Mouse (Mus musculus): ENCODE results near the gene 9330182L06Rik. TPM values are rescaled to one million over a fixed set of nuclear protein-coding genes. Genes with fewer than 3 reads are reported as not detected.

The 9330182L06Rik gene
- polyA plus RNA-seq, 1 experiment = 4.5 TPM

GRCm38 (mm10) chr5:9419964-9420363 lies 154.0 kb downstream of the 9330182L06Rik start:
- TF ChIP-seq POLR2A (IDR thresholded peaks at IDR 0.05; ENCODE audit: insufficient read depth, low read length) (no peak), EP300 (IDR thresholded peaks at IDR 0.05; ENCODE audit: insufficient read depth, low read depth, low read length) (no peak), CTCF (IDR thresholded peaks at IDR 0.05; ENCODE audit: low read depth, low read length) (peak; percentile 22)

GRCm38 (mm10) chr5:9424464-9424863 lies 158.5 kb downstream of the 9330182L06Rik start:
- Histone ChIP-seq H3K4me3 (ENCODE audit: low read depth, low read length) (no peak overlapping the region), H3K9me3 (replicated peaks; ENCODE audit: control insufficient read depth, insufficient read depth, low read length, poor library complexity, severe bottlenecking) (no peaks in the 10 kb centered on the region), H3K4me1 (ENCODE audit: control insufficient read depth, insufficient read depth, low read length) (no peaks in the 10 kb centered on the region), H3K27ac (ENCODE audit: insufficient read depth, low read length) (no peak overlapping the region), H3K36me3 (ENCODE audit: control insufficient read depth, insufficient read depth, low read length, poor library complexity, severe bottlenecking) (no peaks in the 10 kb centered on the region), H3K9ac (ENCODE audit: low read depth, poor library complexity, severe bottlenecking) (no peak overlapping the region), H3K27me3 (ENCODE audit: control insufficient read depth, insufficient read depth, low read length, poor library complexity, severe bottlenecking) (no peaks in the 10 kb centered on the region)
- TF ChIP-seq POLR2A (IDR thresholded peaks at IDR 0.05; ENCODE audit: insufficient read depth, low read length) (no peak), EP300 (IDR thresholded peaks at IDR 0.05; ENCODE audit: insufficient read depth, low read depth, low read length) (no peak), CTCF (IDR thresholded peaks at IDR 0.05; ENCODE audit: low read depth, low read length) (no peak)

More at GRCm38 (mm10) chr5:9419964-9420363, 154.0 kb downstream of the 9330182L06Rik start:
- H3K9me3 ChIP-seq (replicated peaks; ENCODE audit: control insufficient read depth, insufficient read depth, low read length, poor library complexity, severe bottlenecking) = no peaks in the 10 kb centered on the region
- H3K27me3 ChIP-seq (ENCODE audit: control insufficient read depth, insufficient read depth, low read length, poor library complexity, severe bottlenecking) = no peaks in the 10 kb centered on the region
- no peaks in the 10 kb centered on the region for H3K36me3 ChIP-seq (ENCODE audit: control insufficient read depth, insufficient read depth, low read length, poor library complexity, severe bottlenecking)
- no peak overlapping the region for H3K27ac ChIP-seq (ENCODE audit: insufficient read depth, low read length)
- no peaks in the 10 kb centered on the region for H3K4me1 ChIP-seq (ENCODE audit: control insufficient read depth, insufficient read depth, low read length)
- no peak overlapping the region for H3K4me3 ChIP-seq (ENCODE audit: low read depth, low read length)
- no peak overlapping the region for H3K9ac ChIP-seq (ENCODE audit: low read depth, poor library complexity, severe bottlenecking)

GRCm38 (mm10) chr5:9427165-9427564 lies 161.2 kb downstream of the 9330182L06Rik start:
- Histone ChIP-seq H3K9ac (ENCODE audit: low read depth, poor library complexity, severe bottlenecking) (no peak overlapping the region), H3K27me3 (ENCODE audit: control insufficient read depth, insufficient read depth, low read length, poor library complexity, severe bottlenecking) (no peaks in the 10 kb centered on the region), H3K9me3 (replicated peaks; ENCODE audit: control insufficient read depth, insufficient read depth, low read length, poor library complexity, severe bottlenecking) (no peaks in the 10 kb centered on the region), H3K27ac (ENCODE audit: insufficient read depth, low read length) (no peak overlapping the region), H3K4me1 (ENCODE audit: control insufficient read depth, insufficient read depth, low read length) (no peaks in the 10 kb centered on the region), H3K4me3 (ENCODE audit: low read depth, low read length) (no peak overlapping the region), H3K36me3 (ENCODE audit: control insufficient read depth, insufficient read depth, low read length, poor library complexity, severe bottlenecking) (no peaks in the 10 kb centered on the region)
- TF ChIP-seq EP300 (IDR thresholded peaks at IDR 0.05; ENCODE audit: insufficient read depth, low read depth, low read length) = no peak
- TF ChIP-seq POLR2A (IDR thresholded peaks at IDR 0.05; ENCODE audit: insufficient read depth, low read length) = no peak
- TF ChIP-seq CTCF (IDR thresholded peaks at IDR 0.05; ENCODE audit: low read depth, low read length) = no peak

- Histone ChIP-seq H3K9me3 (replicated peaks; ENCODE audit: control insufficient read depth, insufficient read depth, low read length, poor library complexity, severe bottlenecking) (no peaks in the 10 kb centered on the region), H3K4me1 (ENCODE audit: control insufficient read depth, insufficient read depth, low read length) (no peaks in the 10 kb centered on the region), H3K36me3 (ENCODE audit: control insufficient read depth, insufficient read depth, low read length, poor library complexity, severe bottlenecking) (no peaks in the 10 kb centered on the region), H3K9ac (ENCODE audit: low read depth, poor library complexity, severe bottlenecking) (no peak overlapping the region), H3K4me3 (ENCODE audit: low read depth, low read length) (no peak overlapping the region), H3K27me3 (ENCODE audit: control insufficient read depth, insufficient read depth, low read length, poor library complexity, severe bottlenecking) (no peaks in the 10 kb centered on the region), H3K27ac (ENCODE audit: insufficient read depth, low read length) (no peak overlapping the region)
- TF ChIP-seq EP300 (IDR thresholded peaks at IDR 0.05; ENCODE audit: insufficient read depth, low read depth, low read length) (no peak), CTCF (IDR thresholded peaks at IDR 0.05; ENCODE audit: low read depth, low read length) (peak; percentile 24)
These were observed 161.8 kb downstream of the 9330182L06Rik start for GRCm38 (mm10) chr5:9427581-9428241.

- Histone ChIP-seq H3K9me3 (replicated peaks; ENCODE audit: control insufficient read depth, insufficient read depth, low read length, poor library complexity, severe bottlenecking) (no peaks in the 10 kb centered on the region), H3K9ac (ENCODE audit: low read depth, poor library complexity, severe bottlenecking) (no peak overlapping the region), H3K4me1 (ENCODE audit: control insufficient read depth, insufficient read depth, low read length) (no peaks in the 10 kb centered on the region), H3K27ac (ENCODE audit: insufficient read depth, low read length) (no peak overlapping the region), H3K36me3 (ENCODE audit: control insufficient read depth, insufficient read depth, low read length, poor library complexity, severe bottlenecking) (no peaks in the 10 kb centered on the region), H3K27me3 (ENCODE audit: control insufficient read depth, insufficient read depth, low read length, poor library complexity, severe bottlenecking) (no peaks in the 10 kb centered on the region), H3K4me3 (ENCODE audit: low read depth, low read length) (no peak overlapping the region)
- TF ChIP-seq CTCF (IDR thresholded peaks at IDR 0.05; ENCODE audit: low read depth, low read length) (no peak), EP300 (IDR thresholded peaks at IDR 0.05; ENCODE audit: insufficient read depth, low read depth, low read length) (no peak), POLR2A (IDR thresholded peaks at IDR 0.05; ENCODE audit: insufficient read depth, low read length) (no peak)
These were observed 162.8 kb downstream of the 9330182L06Rik start for GRCm38 (mm10) chr5:9428728-9429127.

GRCm38 (mm10) chr5:9446146-9446545 lies 180.2 kb downstream of the 9330182L06Rik start:
- no peak for TF ChIP-seq EP300 (IDR thresholded peaks at IDR 0.05; ENCODE audit: insufficient read depth, low read depth, low read length)
- TF ChIP-seq POLR2A (IDR thresholded peaks at IDR 0.05; ENCODE audit: insufficient read depth, low read length) = no peak
- no peak for TF ChIP-seq CTCF (IDR thresholded peaks at IDR 0.05; ENCODE audit: low read depth, low read length)
- H3K4me3 ChIP-seq (ENCODE audit: low read depth, low read length) = no peak overlapping the region
- H3K27me3 ChIP-seq (ENCODE audit: control insufficient read depth, insufficient read depth, low read length, poor library complexity, severe bottlenecking) = no peaks in the 10 kb centered on the region
- H3K9me3 ChIP-seq (replicated peaks; ENCODE audit: control insufficient read depth, insufficient read depth, low read length, poor library complexity, severe bottlenecking) = no peaks in the 10 kb centered on the region; the same call in 1 of the 2 replicates
- H3K9ac ChIP-seq (ENCODE audit: low read depth, poor library complexity, severe bottlenecking) = no peak overlapping the region
- H3K27ac ChIP-seq (ENCODE audit: insufficient read depth, low read length) = no peak overlapping the region
- H3K4me1 ChIP-seq (ENCODE audit: control insufficient read depth, insufficient read depth, low read length) = no peaks in the 10 kb centered on the region
- no peaks in the 10 kb centered on the region for H3K36me3 ChIP-seq (ENCODE audit: control insufficient read depth, insufficient read depth, low read length, poor library complexity, severe bottlenecking)
